Mouse (Mus musculus): ENCODE measurements around the gene Efna4.

Gene Efna4

DNA sequence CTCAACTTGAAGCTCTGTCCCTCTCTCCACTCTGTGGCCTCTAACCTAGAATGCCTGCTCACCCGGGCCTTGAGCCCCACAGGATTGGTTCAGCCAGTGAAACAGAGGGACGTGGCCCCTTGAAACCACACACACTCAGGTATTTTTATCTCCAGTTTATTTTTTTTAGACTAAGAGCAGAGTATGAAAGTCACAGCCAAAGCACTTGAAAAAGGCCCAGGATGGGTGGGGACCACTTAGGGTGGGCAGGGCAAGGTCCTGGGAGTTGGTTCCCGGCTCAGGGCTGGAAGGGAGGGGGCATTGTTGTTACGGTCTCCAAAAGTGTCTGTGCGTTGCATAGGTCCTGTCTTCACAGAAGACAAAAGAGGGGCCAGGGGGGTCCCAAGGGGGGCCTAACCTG is 23.5 kb downstream of the Efna4 start:
- no peak for DNase-seq (ENCODE audit: extremely low read depth, insufficient read length, low spot score)

DNA sequence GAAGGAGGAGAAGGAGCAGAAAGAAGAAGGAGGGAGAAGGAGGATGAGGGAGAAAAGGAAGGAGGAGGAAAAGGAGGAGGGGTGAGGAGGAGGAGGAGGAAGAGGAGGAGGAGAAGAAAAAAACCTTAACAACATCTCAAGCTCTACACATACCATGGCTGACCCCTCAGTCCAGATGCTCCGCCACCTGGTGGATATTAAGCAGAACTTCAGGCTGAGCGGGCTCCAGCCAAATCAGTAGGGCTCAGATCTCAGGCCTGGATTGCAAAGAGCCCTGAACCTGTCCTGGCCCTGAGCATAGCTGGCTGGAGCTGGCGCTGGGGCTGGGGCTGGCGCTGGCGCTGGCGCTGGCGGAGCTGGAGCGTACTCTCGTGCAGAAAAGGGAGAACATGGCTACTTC is 29.7 kb downstream of the Efna4 start:
- peak; percentile 62 for DNase-seq (ENCODE audit: extremely low read depth, insufficient read length, low spot score)

DNA sequence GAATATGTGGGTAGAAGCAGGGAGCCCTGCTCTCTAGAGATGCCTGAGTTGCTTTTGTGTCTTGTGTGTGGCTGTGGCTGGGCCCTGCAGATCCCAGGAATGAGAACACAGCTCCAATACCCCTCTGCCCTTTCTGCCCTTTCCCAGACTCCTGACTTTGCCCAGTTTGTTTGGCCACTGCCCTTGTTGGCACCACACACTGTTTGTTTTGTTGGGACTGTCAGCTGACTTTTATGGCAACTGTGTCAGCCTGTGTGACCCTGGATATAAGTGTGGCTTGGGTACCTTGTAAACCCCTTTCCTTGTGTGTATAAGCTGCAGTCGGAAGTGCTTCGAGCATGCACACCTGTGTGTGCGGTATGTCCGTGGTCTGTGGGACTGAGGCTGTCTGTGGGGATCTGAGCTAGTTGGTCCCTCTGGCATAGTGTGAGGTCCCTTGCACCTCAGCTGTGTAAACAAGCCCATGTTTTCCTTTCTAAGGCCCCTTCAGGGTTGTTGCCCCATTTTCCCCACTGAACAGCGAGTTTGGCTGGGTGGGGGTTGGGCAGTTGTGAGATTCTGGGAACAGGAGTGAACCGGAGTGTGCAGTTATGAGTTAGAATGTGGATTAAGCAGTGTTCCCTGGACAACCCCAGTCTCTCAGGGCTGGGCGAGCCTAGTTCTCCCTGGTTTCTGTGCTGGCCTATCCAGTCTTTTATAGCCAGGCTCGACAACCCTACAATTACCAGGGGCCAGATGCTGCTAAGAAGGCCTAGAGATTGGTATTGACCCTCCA is 32.1 kb downstream of the Efna4 start:
- DNase-seq (ENCODE audit: extremely low read depth, insufficient read length, low spot score) = no peak

DNA sequence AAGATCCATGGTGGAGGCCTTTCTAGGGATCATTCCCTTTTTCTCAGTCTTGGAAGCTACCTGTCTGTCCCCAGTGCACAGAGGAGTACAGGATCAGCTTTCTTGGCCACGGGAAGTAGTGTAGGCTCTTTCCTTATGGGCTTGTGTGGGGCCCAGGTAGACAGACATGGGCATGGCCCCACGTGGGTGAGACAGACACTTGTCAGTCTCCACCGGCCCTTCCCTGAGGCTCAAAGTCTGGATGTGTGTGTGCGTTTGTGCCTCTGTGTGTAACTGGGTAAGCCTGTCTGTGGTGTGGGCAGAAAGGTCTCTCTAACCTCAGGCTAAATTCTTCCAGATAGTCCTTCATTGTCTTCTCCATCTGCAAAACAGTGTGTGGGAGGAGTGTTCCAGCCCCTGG is 32.7 kb downstream of the Efna4 start:
- no peak for DNase-seq (ENCODE audit: extremely low read depth, insufficient read length, low spot score)

DNA sequence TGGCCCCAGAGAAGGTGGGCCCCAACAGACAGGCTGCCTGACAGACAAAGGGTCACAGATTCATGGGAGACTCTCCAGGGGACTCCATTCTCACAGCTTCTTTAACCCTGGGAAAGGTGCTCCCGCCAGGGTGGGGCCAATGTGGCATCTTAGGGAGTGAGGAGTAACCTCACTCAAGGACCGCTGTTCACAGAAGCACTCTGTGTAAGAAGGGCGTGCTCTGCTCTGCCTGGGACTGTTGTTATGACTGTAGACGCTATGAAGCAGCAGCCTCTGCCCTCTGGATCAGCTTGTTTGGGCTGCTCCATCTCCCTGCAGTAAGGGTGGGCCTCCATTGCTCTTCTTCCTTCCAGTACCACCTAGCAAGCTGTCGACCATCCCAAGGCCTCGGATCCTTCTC is 33.4 kb downstream of the Efna4 start:
- DNase-seq (ENCODE audit: extremely low read depth, insufficient read length, low spot score) = no peak

DNA sequence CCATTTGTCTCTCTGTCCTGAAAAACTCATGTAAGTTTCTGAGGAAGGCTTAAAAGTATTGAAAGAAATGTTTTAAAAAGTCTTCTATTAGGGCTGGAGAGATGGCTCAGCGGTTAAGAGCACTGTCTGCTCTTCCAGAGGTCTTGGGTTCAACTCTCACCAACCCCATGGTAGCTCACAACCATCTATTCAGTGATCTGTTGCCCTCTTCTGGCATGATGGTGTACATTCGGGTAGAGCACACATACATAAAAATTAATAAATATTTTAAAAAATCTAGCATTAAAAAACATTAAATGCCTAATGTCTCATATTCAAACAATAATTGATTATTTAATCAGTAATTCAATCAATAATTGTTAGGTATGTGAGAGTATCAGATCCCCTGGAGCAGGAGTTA is 37.3 kb downstream of the Efna4 start:
- DNase-seq (ENCODE audit: extremely low read depth, insufficient read length, low spot score) = no peak

DNA sequence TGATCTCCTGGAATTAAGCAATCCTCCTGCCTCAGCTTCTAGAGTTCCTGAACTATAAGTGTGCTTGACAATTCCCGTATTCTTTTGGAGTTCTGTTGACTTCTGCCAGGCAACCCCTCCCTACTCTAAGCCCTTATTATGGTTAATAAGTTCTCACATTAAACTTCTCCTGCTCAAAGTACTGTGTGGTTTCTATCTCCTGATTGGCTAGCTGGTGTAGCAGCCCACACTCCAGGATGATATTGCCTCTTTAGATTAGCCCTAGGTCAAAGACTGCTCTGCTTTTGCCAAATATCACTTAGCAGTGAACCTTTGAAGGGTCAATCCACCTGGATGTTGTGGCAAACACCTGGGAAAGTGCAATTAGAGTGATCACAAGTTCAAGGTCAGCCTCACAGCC is 37.8 kb downstream of the Efna4 start:
- DNase-seq (ENCODE audit: extremely low read depth, insufficient read length, low spot score) = no peak

DNA sequence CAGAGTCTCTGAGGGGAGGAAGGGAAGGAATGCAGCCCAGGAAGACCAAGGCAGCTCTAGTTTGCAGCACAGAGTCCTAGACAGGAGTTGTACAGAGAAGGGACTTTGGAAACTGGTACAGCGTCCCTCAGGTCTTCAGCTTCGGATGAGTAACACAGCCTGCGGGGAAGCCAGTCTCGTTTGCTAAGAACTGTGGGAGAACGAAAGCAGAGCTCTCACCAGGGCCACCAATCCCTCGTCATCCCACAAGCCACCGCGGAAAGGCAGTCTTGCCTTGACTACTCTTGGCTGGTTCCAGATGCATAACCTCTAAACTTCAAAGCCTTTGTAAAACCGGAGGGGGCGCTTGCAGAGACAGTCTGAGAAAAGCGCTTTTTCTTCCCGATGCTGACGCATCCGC is 38.3 kb downstream of the Efna4 start:
- no peak for DNase-seq (ENCODE audit: extremely low read depth, insufficient read length, low spot score)

DNA sequence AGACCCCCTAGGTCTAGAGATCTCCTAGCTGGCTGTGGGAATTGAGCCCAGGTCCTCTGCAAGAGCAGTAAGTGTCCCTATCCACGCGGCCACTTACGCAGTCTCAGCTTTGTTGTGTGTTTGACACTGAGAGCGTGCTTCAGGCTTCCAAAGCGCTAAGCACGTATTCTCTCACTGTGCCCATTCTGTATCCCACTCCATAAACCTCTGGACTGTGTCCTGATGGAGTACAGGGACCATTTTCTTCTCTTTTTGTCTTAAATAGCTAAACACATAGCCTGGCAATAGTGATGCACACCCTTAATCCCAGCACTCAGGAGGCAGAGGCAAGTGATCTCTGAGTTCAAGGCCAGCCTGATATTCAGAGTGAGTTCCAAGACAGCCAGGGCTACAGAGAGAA is 38.9 kb downstream of the Efna4 start:
- no peak for DNase-seq (ENCODE audit: extremely low read depth, insufficient read length, low spot score)

DNA sequence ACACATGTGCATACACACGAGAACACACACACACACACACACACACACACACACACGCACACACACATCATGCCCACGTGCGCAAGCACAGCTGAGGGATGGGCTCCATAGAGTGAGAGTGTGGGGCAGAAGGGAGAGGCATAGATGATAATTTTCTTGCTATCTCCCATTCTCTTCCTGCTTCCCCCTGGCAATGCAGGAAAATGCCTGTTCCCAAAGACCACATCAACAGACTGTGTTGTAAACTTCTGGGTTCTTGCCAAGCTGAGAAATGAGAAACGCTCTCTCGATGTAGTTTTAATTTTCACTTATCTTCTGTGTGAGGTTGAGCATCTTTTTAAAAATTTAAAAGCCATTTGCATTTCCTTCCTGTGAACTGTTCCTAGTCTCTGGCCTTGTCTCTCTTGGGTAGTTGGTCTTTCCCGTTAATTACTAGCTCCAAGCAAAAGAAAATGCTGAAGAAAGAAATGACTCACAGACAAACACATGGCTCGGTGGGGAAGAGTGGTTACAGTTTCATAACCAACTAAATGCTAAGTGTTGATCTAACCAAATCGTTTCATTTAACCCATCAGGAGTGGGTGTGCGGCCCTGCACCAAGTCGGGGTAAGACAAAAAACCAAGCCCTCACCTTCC is 40.9 kb downstream of the Efna4 start:
- DNase-seq (ENCODE audit: extremely low read depth, insufficient read length, low spot score) = no peak

DNA sequence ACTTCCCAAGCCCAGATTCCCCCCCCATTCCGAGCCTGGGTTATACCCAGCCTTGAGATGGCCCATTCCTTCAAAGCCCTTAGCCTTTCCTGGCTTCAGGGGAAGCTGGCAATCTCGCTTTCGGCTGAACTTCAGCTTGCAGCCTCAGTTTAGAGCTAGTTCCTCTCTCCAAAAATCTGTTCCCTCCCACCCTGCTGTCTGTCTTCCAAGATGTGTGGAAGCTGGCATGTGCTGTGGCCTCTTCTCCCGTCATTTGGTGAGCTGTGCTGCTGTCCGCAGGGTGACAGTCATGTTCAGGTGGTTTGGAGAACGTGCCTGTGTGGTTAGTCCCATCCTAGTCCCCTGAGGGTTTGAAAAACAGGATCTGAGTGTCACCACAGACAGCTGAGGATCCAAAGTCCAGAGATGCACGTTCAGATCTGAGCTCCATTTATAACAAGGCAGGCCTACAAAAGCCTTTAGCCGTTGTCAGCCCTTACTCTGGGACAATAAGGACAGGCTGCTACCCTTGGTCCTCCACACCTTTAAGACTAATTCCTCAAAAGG is 42.1 kb downstream of the Efna4 start:
- no peak for DNase-seq (ENCODE audit: extremely low read depth, insufficient read length, low spot score)

DNA sequence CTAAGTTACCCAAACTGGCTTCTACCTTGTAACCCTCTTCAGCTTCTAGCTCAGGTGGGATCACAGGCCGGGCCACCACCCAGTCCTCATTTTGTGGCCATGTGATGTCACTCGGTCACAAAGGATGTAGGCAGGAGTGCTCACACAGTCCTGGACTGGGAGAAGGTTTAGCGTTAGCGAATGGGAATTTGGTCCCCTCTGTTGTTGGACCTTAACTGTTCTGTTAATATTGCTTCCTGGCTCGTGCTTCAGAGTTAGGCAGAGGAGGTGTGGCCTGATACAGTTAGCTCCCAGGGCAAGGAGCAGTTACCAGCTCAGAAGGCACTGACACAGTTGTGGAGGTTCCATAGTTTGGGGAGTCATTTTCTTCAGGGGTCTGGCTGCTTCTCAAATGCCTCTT is 43.6 kb downstream of the Efna4 start:
- DNase-seq (ENCODE audit: extremely low read depth, insufficient read length, low spot score) = no peak

DNA sequence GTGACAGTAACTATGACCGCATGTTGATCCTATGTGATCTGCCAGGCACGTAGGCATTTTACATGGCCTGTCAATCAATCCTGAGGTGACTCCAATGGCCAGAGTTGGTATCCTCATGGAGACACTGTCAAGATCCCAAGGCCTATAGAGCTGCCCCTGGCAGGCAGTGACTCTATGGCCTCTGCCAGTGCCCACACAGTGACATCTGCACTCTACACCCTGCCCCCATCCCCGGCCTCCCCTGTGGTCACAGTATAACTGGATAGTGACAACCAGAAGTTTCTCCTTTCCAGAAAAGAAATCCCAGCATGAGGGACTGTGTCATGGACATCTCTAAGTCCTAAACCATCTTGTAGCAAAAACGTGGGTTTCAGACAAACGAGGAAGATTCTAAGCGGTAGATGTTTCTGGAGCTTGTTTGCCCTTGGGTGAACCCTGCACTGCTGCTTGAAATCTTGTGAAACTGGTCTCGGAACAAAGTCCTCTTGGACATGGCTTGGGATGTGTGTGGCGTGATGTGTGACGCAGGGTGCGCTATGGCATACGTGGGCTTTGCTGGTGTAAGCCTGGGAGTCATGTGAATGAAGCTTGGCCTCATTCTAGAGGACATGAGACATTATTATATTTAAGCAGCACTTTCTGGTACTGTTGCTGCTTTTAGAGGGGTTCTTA is 44.4 kb downstream of the Efna4 start:
- no peak for DNase-seq (ENCODE audit: extremely low read depth, insufficient read length, low spot score)

DNA sequence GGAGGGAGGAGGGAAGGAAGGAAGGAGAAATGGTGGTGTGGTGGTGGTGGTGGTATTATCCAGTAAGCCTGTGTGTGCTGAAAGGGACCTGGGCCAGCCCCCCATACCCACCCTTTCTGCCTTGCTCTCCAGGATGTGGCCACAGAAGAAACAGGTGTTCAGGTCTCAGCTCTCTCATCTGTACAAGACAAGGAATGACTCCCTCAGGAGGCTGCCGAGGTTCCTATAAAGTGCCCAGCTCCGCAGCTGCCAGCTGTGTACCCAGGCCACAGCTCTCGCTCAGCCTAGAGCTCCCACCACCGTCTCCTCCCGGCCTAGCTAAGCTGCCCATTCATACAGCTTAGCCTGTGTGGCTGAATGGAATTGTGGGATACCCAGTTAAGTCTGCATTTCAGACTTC is 45.5 kb downstream of the Efna4 start:
- DNase-seq (ENCODE audit: extremely low read depth, insufficient read length, low spot score) = no peak

DNA sequence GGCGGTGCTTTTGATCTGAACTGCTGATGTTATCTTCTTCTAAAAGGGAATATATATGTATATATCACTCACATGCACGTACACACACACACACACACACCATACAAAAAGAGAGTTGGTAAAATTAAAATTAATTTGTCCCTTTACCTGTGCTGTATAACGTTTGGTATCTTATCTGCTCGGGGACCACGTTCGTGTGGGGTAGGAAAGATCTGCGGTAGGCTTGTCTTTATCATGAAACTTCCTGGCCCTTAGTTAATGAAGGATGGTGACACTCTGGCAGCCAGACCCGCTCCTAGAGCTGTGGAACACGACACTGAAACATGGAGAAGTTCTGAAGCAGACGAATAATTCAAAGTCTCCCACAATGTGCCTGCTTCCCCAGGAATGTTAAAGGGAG is 46.0 kb downstream of the Efna4 start:
- no peak for DNase-seq (ENCODE audit: extremely low read depth, insufficient read length, low spot score)

DNA sequence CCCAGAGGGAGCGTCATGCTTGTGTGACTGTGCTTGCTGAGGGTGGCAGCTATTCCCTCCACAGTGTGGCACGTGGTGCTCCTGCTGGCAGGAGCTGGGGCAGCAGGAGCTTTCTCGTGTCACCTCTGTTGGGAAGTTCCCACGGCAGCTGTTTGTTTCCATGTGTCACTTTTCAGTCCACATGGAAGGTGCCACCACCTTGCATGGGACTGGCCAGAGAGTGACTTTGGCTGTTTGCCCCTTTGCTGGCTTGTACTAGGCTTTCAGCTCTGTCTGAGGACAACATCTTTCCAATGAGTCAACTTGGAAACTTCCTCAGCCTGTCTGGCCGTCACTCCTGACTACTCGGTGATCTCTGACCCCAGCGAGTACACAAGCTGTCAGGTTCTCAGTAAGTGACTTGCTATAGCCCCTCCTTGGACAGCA is 49.3 kb downstream of the Efna4 start:
- peak; percentile 58 for DNase-seq (ENCODE audit: extremely low read depth, insufficient read length, low spot score)

DNA sequence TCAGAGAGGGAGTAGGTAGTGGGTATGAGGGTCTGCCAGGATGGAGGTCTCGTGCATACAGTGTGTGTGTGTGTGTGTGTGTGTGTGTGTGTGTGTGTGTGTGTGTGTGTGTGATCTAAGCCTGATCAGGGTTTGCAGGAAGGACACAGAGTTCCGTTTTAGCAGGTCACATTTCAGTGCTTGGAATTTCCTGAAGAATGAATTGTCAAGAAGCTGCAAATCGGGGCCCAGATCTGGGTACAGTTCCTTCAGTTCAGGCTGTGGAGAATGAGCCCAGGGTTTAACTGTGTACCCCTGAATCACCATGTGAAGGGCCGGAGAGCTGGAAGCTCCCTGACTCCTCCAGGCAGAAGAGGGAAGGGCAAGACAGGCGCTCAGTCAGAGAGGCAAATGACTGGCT is 50.5 kb downstream of the Efna4 start:
- no peak for DNase-seq (ENCODE audit: extremely low read depth, insufficient read length, low spot score)

DNA sequence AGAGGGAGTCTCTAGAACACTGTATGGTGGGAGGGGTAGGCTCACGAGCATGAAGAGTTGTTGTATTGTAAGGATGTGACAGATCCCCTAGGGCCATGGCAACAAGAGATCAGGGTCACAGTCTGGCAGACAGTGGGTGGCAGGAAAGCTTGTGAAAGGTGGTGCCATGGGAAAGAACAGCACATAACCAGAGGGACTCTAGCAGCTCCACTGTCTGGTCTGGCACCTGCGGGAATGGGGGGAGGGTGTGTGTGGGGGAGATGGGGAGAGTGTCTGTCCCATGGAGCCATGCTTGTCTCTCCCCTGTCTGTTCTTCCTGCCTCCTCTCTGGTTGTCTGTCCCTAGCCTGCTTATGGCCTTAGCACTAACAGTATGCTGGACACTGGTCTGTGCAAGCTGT is 52.3 kb downstream of the Efna4 start:
- DNase-seq (ENCODE audit: extremely low read depth, insufficient read length, low spot score) = no peak

DNA sequence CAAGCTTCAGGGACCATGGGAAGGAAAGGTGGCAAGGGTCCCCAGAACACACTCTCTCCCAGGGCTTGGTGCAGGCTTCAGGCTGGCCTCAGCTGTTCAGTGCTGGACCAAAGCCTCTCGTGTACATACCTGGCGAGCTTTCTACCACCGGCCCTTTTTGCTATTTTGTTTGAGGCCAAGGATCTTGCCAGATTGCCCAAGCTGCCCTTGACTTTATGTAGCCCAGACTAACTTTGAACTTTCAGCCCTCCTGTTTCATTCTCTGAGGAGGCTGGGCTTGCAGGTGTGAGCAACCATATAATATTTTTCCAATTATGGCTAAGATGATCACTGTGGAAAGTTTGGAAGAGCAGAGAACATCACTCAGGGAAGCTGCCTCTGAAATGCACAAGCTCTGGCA is 53.6 kb downstream of the Efna4 start:
- no peak for DNase-seq (ENCODE audit: extremely low read depth, insufficient read length, low spot score)
